Mouse (Mus musculus) heart, embryonic 14.5 days (tissue): Measurements from ENCODE around the gene Gnat2. TPM values are rescaled to one million over a fixed set of nuclear protein-coding genes. Genes with fewer than 3 reads are reported as not detected.
A peak's percentile ranks its signal among the peaks of the same experiment; 100 is the strongest.

ENCODE experiments used
- ATAC-seq: fragments of 200-750 bp; cut with Nextera tagmentation; 2 replicates; pipeline ENCODE4 v1.8.0; 2017; ENCODE audit warnings: low read depth, moderate TSS enrichment; ENCODE audit not compliant: insufficient number of reproducible peaks, insufficient read depth, low FRiP score
- H3K27ac ChIP-seq, 2 experiments: fragments of 200-500 bp in 1 of 2; fragments of 300-500 bp in 1 of 2; sonication (generic) in 1 of 2; replicated peaks in 1 of 2; 2 replicates each; pipeline ENCODE4 v1.5.1; 2012 to 2014; ENCODE audit warnings: low read depth in 2 of 2, low read length in 2 of 2, control low read depth in 1 of 2, mild to moderate bottlenecking in 1 of 2, mixed read lengths in 1 of 2; ENCODE audit not compliant: control insufficient read depth in 1 of 2, insufficient read depth in 1 of 2
- H3K27me3 ChIP-seq: fragments of 300-500 bp; sonication (generic); 2 replicates; pipeline ENCODE4 v1.6.1; 2014; ENCODE audit warnings: mild to moderate bottlenecking, low read length, control low read depth; ENCODE audit not compliant: control insufficient read depth, insufficient read depth
- H3K36me3 ChIP-seq: fragments of 300-500 bp; sonication (generic); 2 replicates; pipeline ENCODE4 v1.6.1; 2014; ENCODE audit warnings: mild to moderate bottlenecking, control low read depth, low read length, mixed read lengths; ENCODE audit not compliant: control insufficient read depth, insufficient read depth
- H3K4me1 ChIP-seq, 2 experiments: fragments of 200-500 bp in 1 of 2; fragments of 300-500 bp in 1 of 2; sonication (generic) in 1 of 2; 2 replicates each; pipeline ENCODE4 v1.6.1; 2012 to 2014; ENCODE audit warnings: low read length in 2 of 2, control low read depth in 1 of 2, mixed read lengths in 1 of 2; ENCODE audit not compliant: control insufficient read depth in 2 of 2, insufficient read depth in 2 of 2
- H3K4me2 ChIP-seq: fragments of 300-500 bp; sonication (generic); 2 replicates; pipeline ENCODE4 v1.6.1; 2014; ENCODE audit warnings: mild to moderate bottlenecking, low read length
- H3K4me3 ChIP-seq, 2 experiments: fragments of 200-500 bp in 1 of 2; fragments of 300-500 bp in 1 of 2; sonication (generic) in 1 of 2; 2 replicates each; pipeline ENCODE4 v1.5.1; 2012 to 2014; ENCODE audit warnings: low read length in 2 of 2, mild to moderate bottlenecking in 2 of 2, control low read depth in 1 of 2, low read depth in 1 of 2, moderate library complexity in 1 of 2; ENCODE audit not compliant: control insufficient read depth in 1 of 2, insufficient read depth in 1 of 2
- H3K9ac ChIP-seq: fragments of 300-500 bp; sonication (generic); 2 replicates; pipeline ENCODE4 v1.6.1; 2014; ENCODE audit warnings: mild to moderate bottlenecking, low read length
- H3K9me3 ChIP-seq: fragments of 300-500 bp; sonication (generic); 2 replicates; pipeline ENCODE4 v1.6.1; 2016; ENCODE audit warnings: low read length, control low read depth; ENCODE audit not compliant: control insufficient read depth
- WGBS: fragments of 180-500 bp; shearing (Covaris S2); extraction: QIAGEN DNeasy Blood & Tissue Kit; methylation state at CpG from one replicate; pipeline ENCODE4 v1.1.7; 2014; 5-methylcytosine and 5-hydroxymethylcytosine counted together
- polyA plus RNA-seq: library from polyadenylated mRNA; unstranded; fragments of >200 nt; fragmentation: Nextera tagmentation; extraction: Ambion mirVana; gene quantifications from 2 replicates; pipeline ENCODE4 v1.2.1, GENCODE M21; 2014

Gnat2 gene
- polyA plus RNA-seq, 1 experiment from 2014 or later, result 0.59 TPM

DNA sequence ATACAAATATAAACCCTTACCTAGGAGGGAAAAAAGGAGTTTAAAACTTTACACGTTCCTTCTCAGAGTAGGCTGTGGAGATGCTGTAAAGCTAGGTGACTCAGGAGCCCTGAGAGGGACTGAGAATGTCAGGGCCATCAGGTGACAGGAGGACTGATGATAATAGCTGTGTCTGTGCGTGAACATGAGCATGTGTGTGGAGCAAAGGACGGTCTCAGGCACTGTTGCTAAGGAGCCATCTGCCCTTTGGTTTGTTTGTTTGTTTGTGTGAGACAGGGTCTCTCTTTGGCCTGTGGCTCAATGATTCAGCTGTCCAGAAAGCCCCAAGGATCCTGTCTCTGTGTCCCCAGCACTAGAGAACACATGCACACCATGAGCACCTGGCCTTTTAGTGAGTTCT is 28.5 kb downstream of the Gnat2 start:
- Histone ChIP-seq H3K9me3 (no peaks in the 10 kb centered on the region), H3K27me3 (no peaks in the 10 kb centered on the region), H3K27ac (no peak overlapping the region), H3K4me2 (no peak overlapping the region), H3K36me3 (peaks cover 60% of the 10 kb centered on the region), H3K4me3 (no peak overlapping the region), H3K4me1 (no peaks in the 10 kb centered on the region), H3K9ac (no peak overlapping the region)
- ATAC-seq, result no peak
- 73% methylated on average over 3 of the region's 3 CpGs for WGBS

DNA sequence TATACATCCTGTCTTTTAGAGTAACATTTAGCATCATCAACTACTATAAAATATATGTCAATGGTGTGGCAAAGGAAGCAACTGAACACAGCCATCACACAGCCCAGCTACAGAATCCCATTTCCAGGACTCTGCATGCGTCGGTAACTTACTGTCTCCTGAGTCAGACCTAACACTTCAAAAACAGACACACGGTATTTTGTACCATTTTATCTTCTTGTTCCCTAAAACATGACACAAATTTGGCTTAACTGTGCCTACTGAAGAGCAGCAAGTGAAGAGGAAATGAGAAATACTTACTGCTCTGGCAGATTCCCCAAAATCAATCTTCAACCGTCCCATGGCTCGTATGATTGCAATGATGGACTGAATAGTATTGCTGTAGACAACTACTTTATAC is 30.7 kb downstream of the Gnat2 start:
- no peaks in the 10 kb centered on the region for H3K9me3 ChIP-seq
- peaks cover 41% of the 10 kb centered on the region for H3K36me3 ChIP-seq
- H3K27me3 ChIP-seq, result no peaks in the 10 kb centered on the region
- H3K4me2 ChIP-seq, result no peak overlapping the region
- WGBS, result 87% methylated on average over 5 of the region's 5 CpGs
- no peak overlapping the region for H3K27ac ChIP-seq
- H3K4me3 ChIP-seq, result no peak overlapping the region
- H3K9ac ChIP-seq, result no peak overlapping the region
- H3K4me1 ChIP-seq, result no peaks in the 10 kb centered on the region
- ATAC-seq, result no peak

- Histone ChIP-seq H3K27ac (no peak overlapping the region), H3K36me3 (peaks cover 33% of the 10 kb centered on the region), H3K9ac (no peak overlapping the region), H3K4me3 (no peak overlapping the region), H3K4me2 (no peak overlapping the region), H3K27me3 (no peaks in the 10 kb centered on the region), H3K4me1 (peaks cover 2 to 6% of the 10 kb centered on the region in 2 experiments; a peak in 3 of 4 replicates), H3K9me3 (no peaks in the 10 kb centered on the region)
- ATAC-seq, result no peak
- WGBS, result 56% methylated on average over 1 of the region's 1 CpGs
Measured at GRCm38 (mm10) chr3:108124131-108124530, 31.5 kb downstream of the Gnat2 start.

DNA sequence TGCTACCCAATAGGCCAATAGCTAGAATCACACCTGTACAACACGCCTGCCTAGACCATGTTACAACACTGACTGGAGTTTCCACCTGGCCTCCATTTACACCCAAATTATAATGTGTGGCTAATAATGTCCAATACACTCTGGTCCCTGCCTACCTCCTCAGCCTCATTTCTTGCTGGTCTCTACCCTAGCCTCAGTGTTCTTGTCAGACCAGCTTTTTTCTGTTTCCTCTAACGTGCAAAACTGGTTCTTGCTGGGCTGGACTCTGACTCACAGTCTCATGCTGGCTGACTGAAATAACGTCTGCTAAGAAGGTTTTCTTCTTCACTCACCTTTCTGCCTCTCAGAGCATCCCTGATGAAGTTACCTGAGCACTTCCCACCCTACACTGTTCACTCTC is 33.7 kb downstream of the Gnat2 start:
- H3K9me3 ChIP-seq, result no peaks in the 10 kb centered on the region
- peaks cover 25% of the 10 kb centered on the region for H3K36me3 ChIP-seq
- peaks cover 7 to 26% of the 10 kb centered on the region in 2 experiments for H3K4me1 ChIP-seq
- no peak overlapping the region for H3K4me2 ChIP-seq
- 87% methylated on average over 3 of the region's 3 CpGs for WGBS
- no peak overlapping the region for H3K9ac ChIP-seq
- H3K4me3 ChIP-seq, result no peak overlapping the region
- no peak for ATAC-seq
- H3K27ac ChIP-seq, result no peak overlapping the region
- no peaks in the 10 kb centered on the region for H3K27me3 ChIP-seq

- Histone ChIP-seq H3K4me1 (peaks cover 14 to 42% of the 10 kb centered on the region in 2 experiments), H3K9ac (no peak overlapping the region), H3K9me3 (no peaks in the 10 kb centered on the region), H3K36me3 (peaks cover 6% of the 10 kb centered on the region), H3K4me2 (no peak overlapping the region), H3K4me3 (no peak overlapping the region), H3K27ac (no peak overlapping the region), H3K27me3 (no peaks in the 10 kb centered on the region)
- ATAC-seq, result no peak
- whole genome bisulfite sequencing, result 75% methylated on average over 5 of the region's 5 CpGs
Measured at GRCm38 (mm10) chr3:108128520-108128919, 35.9 kb downstream of the Gnat2 start.

DNA sequence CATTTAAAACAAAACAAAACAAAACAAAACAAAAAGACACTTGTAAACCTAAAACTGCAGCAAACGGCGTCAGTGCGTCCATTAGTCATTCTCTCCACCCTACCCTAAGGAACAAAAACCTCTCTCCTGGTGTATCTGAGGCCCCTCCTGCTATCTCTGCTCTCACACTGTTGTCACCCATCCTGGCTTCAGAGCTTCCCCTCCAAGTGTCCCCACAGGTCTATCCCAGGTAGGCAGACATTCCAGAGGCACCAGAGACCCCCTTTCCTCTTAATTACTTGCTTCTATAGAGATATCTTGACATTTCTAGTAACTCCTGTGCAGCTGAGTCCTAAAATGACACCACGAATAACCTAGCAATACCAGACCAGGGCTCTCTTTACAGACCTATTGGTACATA is 36.8 kb downstream of the Gnat2 start:
- ATAC-seq, result no peak
- Histone ChIP-seq H3K4me1 (peaks cover 14 to 45% of the 10 kb centered on the region in 2 experiments), H3K27me3 (no peaks in the 10 kb centered on the region), H3K9me3 (no peaks in the 10 kb centered on the region), H3K27ac (0 out of 4 replicates have a peak overlapping the region, but pooled peaks of 1 of the 2 experiments have one; percentile 19), H3K4me3 (no peak overlapping the region), H3K9ac (no peak overlapping the region), H3K36me3 (0 out of 2 replicates have a peak, but pooled peaks cover 4% of the 10 kb centered on the region), H3K4me2 (no peak overlapping the region)
- WGBS, result 75% methylated on average over 4 of the region's 4 CpGs

DNA sequence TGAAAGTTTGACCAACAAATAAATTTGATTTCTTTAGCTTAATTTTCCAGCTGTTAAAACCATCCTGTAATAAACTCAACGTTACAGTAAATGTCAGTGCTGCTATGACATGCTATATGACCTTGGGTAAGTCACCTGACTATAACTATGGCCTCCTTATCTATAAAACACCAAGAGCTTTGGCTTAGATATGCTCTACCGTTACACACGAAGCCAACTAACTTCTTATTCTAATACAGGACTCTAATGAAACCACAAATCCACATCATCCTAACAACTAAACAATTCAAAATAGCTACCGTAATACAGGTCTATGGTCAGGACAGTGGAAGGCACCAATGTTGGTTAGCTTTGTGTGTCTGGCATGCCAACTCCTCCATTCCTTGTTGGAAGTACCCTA is 37.2 kb downstream of the Gnat2 start:
- H3K4me1 ChIP-seq, result peaks cover 14 to 45% of the 10 kb centered on the region in 2 experiments
- no peaks in the 10 kb centered on the region for H3K27me3 ChIP-seq
- H3K36me3 ChIP-seq, result 0 out of 2 replicates have a peak, but pooled peaks cover 4% of the 10 kb centered on the region
- 56% methylated on average over 4 of the region's 4 CpGs for WGBS
- H3K27ac ChIP-seq, result no peak overlapping the region
- no peak overlapping the region for H3K9ac ChIP-seq
- H3K9me3 ChIP-seq, result no peaks in the 10 kb centered on the region
- no peak overlapping the region for H3K4me2 ChIP-seq
- H3K4me3 ChIP-seq, result no peak overlapping the region
- ATAC-seq, result no peak

- H3K27me3 ChIP-seq, result no peaks in the 10 kb centered on the region
- H3K4me1 ChIP-seq, result peaks cover 14 to 45% of the 10 kb centered on the region in 2 experiments
- ATAC-seq, result no peak
- no peak overlapping the region for H3K9ac ChIP-seq
- H3K36me3 ChIP-seq, result 0 out of 2 replicates have a peak, but pooled peaks cover 4% of the 10 kb centered on the region
- WGBS, result 92% methylated on average over 5 of the region's 5 CpGs
- no peaks in the 10 kb centered on the region for H3K9me3 ChIP-seq
- H3K27ac ChIP-seq, result peak overlapping the region; percentile 41 to 49; a peak in 2 of 4 replicates
- no peak overlapping the region for H3K4me3 ChIP-seq
- no peak overlapping the region for H3K4me2 ChIP-seq
Measured at GRCm38 (mm10) chr3:108131216-108131615, 38.6 kb downstream of the Gnat2 start.
